Mouse (Mus musculus) kidney, adult 2 months (tissue): Measurements from ENCODE around the gene Dedd. TPM values are rescaled to one million over a fixed set of nuclear protein-coding genes. Genes with fewer than 3 reads are reported as not detected.
"Not testable (repeated sequence)": the region's sequence is repeated elsewhere in the genome, so short reads cannot be mapped to it uniquely, and the experiment has no call there.

Source experiments
- DNase-seq: peaks from one replicate; pipeline ENCODE4 v3.0.0; 2021
- H3K27ac ChIP-seq: fragments of 200-500 bp; 2 replicates; pipeline ENCODE4 v1.5.1; 2012; ENCODE audit warnings: low read depth, low read length, control low read depth, inconsistent platforms; ENCODE audit not compliant: insufficient read depth
- H3K27me3 ChIP-seq: fragments of 200-500 bp; replicated peaks from 2 replicates; pipeline ENCODE4 v1.6.1; 2012; ENCODE audit warnings: mild to moderate bottlenecking, moderate library complexity, low read length, inconsistent platforms; ENCODE audit not compliant: control insufficient read depth, insufficient read depth
- H3K36me3 ChIP-seq: fragments of 200-500 bp; 2 replicates; pipeline ENCODE4 v1.6.1; 2012; ENCODE audit warnings: mild to moderate bottlenecking, moderate library complexity, low read length, inconsistent platforms; ENCODE audit not compliant: control insufficient read depth, insufficient read depth
- H3K4me1 ChIP-seq: fragments of 200-500 bp; 2 replicates; pipeline ENCODE4 v1.6.1; 2011; ENCODE audit warnings: low read length; ENCODE audit not compliant: control insufficient read depth, insufficient read depth
- H3K4me3 ChIP-seq: fragments of 200-500 bp; 2 replicates; pipeline ENCODE4 v1.5.1; 2011; ENCODE audit warnings: mild to moderate bottlenecking, low read depth, low read length, control low read depth; ENCODE audit not compliant: insufficient read depth
- CTCF ChIP-seq: fragments of 200-500 bp; conservative IDR thresholded peaks from 2 replicates; pipeline ENCODE4 v1.5.1; 2011; ENCODE audit warnings: low read depth, mild to moderate bottlenecking, control low read depth, low read length, moderate library complexity, mixed read lengths; ENCODE audit not compliant: insufficient read depth, insufficient read length
- POLR2A ChIP-seq: fragments of 200-500 bp; IDR thresholded peaks from one replicate; pipeline ENCODE4 v1.6.1; 2011; ENCODE audit warnings: low read depth, low read length, control low read depth
- WGBS: fragments of 180-500 bp; shearing (Covaris S2); methylation state at CpG from one replicate; pipeline ENCODE4 v1.1.7; 2018; 5-methylcytosine and 5-hydroxymethylcytosine counted together
- polyA plus RNA-seq: library from polyadenylated mRNA; depleted of rRNA; stranded (reverse); fragments of >200 nt; gene quantifications from 2 replicates; pipeline ENCODE4 v1.2.3, GENCODE M21; 2012

Dedd gene
- polyA plus RNA-seq, 1 experiment = 48.6 TPM

DNA sequence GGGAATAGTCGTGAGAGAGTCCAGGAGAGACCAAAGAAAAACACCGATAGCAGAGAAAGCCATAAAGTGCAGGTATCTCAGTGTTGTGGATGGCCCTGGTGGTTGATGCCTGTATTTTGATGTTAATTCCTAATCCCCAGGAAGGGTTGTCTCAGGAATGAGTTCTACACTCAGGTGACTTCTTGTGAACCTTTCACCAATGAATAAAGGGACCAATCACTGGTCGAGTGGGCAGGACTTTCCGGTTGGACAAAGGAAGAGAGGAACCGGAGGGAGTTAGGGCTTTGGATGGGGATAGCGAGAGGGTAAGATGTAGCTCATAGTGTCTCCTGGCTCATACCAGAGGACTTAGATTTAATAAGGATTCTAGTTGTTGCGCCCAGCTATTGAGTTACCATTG is 9.2 kb upstream of the Dedd start:
- Histone ChIP-seq H3K27me3 (no peaks in the 10 kb centered on the region), H3K4me1 (peaks cover 2% of the 10 kb centered on the region; the same call in 1 of the 2 replicates), H3K36me3 (no peaks in the 10 kb centered on the region), H3K27ac (no peak overlapping the region), H3K4me3 (peak overlapping the region; percentile 29)
- WGBS = 12% methylated on average over 7 of the region's 7 CpGs
- DNase-seq = peak; percentile 69
- no peak for TF ChIP-seq CTCF
- no peak for TF ChIP-seq POLR2A

- no peak for TF ChIP-seq CTCF
- no peak for TF ChIP-seq POLR2A
- Histone ChIP-seq H3K36me3 (no peaks in the 10 kb centered on the region), H3K27ac (no peak overlapping the region), H3K4me3 (peak overlapping the region; percentile 29), H3K27me3 (no peaks in the 10 kb centered on the region), H3K4me1 (peaks cover 2% of the 10 kb centered on the region; the same call in 1 of the 2 replicates)
- DNase-seq = no peak
- WGBS = 11% methylated on average over 5 of the region's 5 CpGs
These were observed 8.8 kb upstream of the Dedd start for GRCm38 (mm10) chr1:171320151-171320550.

- Histone ChIP-seq H3K4me1 (peaks cover 2% of the 10 kb centered on the region; the same call in 1 of the 2 replicates), H3K36me3 (no peaks in the 10 kb centered on the region), H3K27me3 (no peaks in the 10 kb centered on the region), H3K27ac (no peak overlapping the region), H3K4me3 (no peak overlapping the region)
- DNase-seq = no peak
- TF ChIP-seq CTCF = no peak
- TF ChIP-seq POLR2A = no peak
These were observed 7.5 kb upstream of the Dedd start for GRCm38 (mm10) chr1:171321415-171321814.

DNA sequence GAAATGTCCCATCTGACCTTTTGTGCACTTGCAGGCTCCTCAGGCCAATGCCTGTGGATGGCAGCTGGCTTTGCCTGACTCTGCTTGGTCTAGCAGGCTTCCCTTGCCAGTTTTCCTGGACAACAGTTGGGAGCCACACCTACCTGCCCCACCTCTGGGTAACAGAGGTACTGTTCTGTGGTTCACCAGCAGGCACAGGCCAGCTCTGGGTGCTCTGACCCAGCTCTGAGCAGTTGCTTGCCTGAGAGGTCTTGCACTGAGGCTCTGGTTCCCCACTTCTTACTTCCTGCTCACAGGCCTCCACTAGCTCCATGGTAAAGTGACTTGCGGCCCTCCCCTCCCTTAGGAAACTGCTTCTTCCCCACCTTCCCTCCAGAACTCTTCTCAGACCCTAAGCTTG is 6.9 kb upstream of the Dedd start:
- 80% methylated on average over 1 of the region's 1 CpGs for WGBS
- peak overlapping the region; percentile 79 for H3K27ac ChIP-seq

DNA sequence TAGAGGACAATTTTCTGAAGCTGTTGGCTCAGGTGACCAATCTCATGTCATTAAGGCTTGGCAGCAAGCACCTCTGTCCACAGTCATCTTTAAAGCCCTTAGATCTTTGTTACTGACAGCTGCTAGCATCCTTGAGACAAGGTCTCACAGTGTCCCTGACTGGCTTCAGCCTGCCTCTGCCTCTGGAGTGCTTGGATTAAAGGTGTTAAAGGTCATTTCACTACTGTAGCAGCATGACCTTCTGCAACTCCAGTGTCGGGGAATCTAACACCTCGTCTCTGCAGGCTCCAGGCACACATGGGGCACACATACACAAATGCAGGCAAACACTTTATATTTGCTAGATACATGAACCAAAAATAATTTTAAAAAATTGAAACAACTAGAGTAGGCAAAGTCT is 3.4 kb upstream of the Dedd start:
- peaks cover 6% of the 10 kb centered on the region; the same call in 1 of the 2 replicates for H3K4me1 ChIP-seq
- TF ChIP-seq CTCF (no peak), POLR2A (no peak)
- WGBS = 51% methylated on average over 2 of the region's 2 CpGs
- no peak overlapping the region for H3K27ac ChIP-seq
- no peak overlapping the region for H3K4me3 ChIP-seq
- no peaks in the 10 kb centered on the region for H3K36me3 ChIP-seq
- H3K27me3 ChIP-seq = no peaks in the 10 kb centered on the region
- DNase-seq = no peak

More for the DNA sequence above, 6.9 kb upstream of the Dedd start:
- no peaks in the 10 kb centered on the region for H3K36me3 ChIP-seq
- H3K27me3 ChIP-seq = no peaks in the 10 kb centered on the region
- peak; percentile 70 for DNase-seq
- 0 out of 2 replicates have a peak, but pooled peaks have one; percentile 13 for TF ChIP-seq CTCF
- TF ChIP-seq POLR2A = no peak
- H3K4me3 ChIP-seq = no peak overlapping the region
- peaks cover 2% of the 10 kb centered on the region; the same call in 1 of the 2 replicates for H3K4me1 ChIP-seq

GRCm38 (mm10) chr1:171326588-171326987 is 2.4 kb upstream of the Dedd start:
- H3K4me3 ChIP-seq, H3K27ac ChIP-seq, H3K36me3 ChIP-seq, H3K27me3 ChIP-seq, DNase-seq: not testable (repeated sequence)
- WGBS = 73% methylated on average over 4 of the region's 4 CpGs
- peaks cover 12% of the 10 kb centered on the region; the same call in 1 of the 2 replicates for H3K4me1 ChIP-seq

DNA sequence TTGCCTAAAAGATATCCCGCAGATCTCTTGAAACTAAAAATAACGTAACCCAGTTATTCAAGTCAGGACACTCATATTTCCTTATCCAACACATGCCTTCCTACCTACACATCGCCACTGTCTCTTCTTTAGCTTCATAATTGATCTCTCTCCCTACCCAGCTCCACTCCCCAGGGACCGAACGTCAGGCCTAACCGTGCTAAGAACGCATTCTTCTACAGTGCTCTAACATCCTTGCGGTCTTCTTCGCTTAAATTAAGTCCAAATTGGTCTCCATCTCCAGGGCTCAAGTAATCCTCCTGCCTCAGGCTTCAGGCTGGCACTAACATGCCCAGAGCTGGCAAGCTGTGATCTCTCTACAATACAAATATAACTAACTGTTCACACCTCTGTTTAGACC is 701 bp upstream of the Dedd start:
- no peaks in the 10 kb centered on the region for H3K36me3 ChIP-seq
- 15% methylated on average over 9 of the region's 9 CpGs for WGBS
- no peaks in the 10 kb centered on the region for H3K27me3 ChIP-seq
- H3K4me3 ChIP-seq = peak overlapping the region; percentile 74
- peaks cover 12% of the 10 kb centered on the region; the same call in 1 of the 2 replicates for H3K4me1 ChIP-seq
- no peak for TF ChIP-seq POLR2A
- TF ChIP-seq CTCF = no peak
- no peak for DNase-seq
- peak overlapping the region; percentile 82 for H3K27ac ChIP-seq
